In genomic region chr3:30105194-30105823, GRCm38 (mm10) we compare ENCODE assay signal across 8 mouse cellular contexts.
DNase-seq lines count a peak whose midpoint lies in the region; ATAC-seq lines count a peak whose summit lies in the region.

No protein-coding gene starts in this region.

- H3K4me1 ChIP-seq in forebrain, embryonic 10.5 days: peaks cover 44% of the 10 kb centered on the region
- no peaks in the 10 kb centered on the region for H3K4me1 ChIP-seq in forebrain, embryonic 13.5 days
- peaks cover 12% of the 10 kb centered on the region for H3K4me1 ChIP-seq in heart, embryonic 10.5 days

- ATAC-seq in forebrain, embryonic 13.5 days: no peak
- 0 out of 2 replicates have a peak, but pooled peaks have one; percentile 43 for ATAC-seq in megakaryocyte, adult 5-6 weeks (ENCODE audit: poor library complexity, severe bottlenecking)

- DNase-seq in forebrain, embryonic 10.5 days (ENCODE audit: extremely low spot score, low spot score): peak; percentile 24
- DNase-seq in heart, embryonic 10.5 days (ENCODE audit: low spot score): no peak
- DNase-seq in kidney, postnatal 10 days: peak; percentile 50
- DNase-seq in right cerebral cortex, postnatal 25 days: no peak
- no peak for DNase-seq in ovary, postnatal 36 days (ENCODE audit: low spot score)
- no peak for DNase-seq in cerebellum, postnatal 14 days

- no peak overlapping the region for H3K9ac ChIP-seq in forebrain, embryonic 13.5 days

- H3K36me3 ChIP-seq in forebrain, embryonic 10.5 days (replicated peaks): no peaks in the 10 kb centered on the region
- H3K36me3 ChIP-seq in forebrain, embryonic 13.5 days (ENCODE audit: poor library complexity, severe bottlenecking): no peaks in the 10 kb centered on the region
- H3K36me3 ChIP-seq in heart, embryonic 10.5 days: no peaks in the 10 kb centered on the region

- H3K4me2 ChIP-seq in forebrain, embryonic 13.5 days: no peak overlapping the region

- H3K9me3 ChIP-seq in forebrain, embryonic 10.5 days: no peaks in the 10 kb centered on the region
- H3K9me3 ChIP-seq in forebrain, embryonic 13.5 days (replicated peaks): no peaks in the 10 kb centered on the region
- no peaks in the 10 kb centered on the region for H3K9me3 ChIP-seq in heart, embryonic 10.5 days

- H3K27ac ChIP-seq in forebrain, embryonic 10.5 days: peak overlapping the region; percentile 56; the same call in 1 of the 2 replicates
- H3K27ac ChIP-seq in forebrain, embryonic 13.5 days: no peak overlapping the region
- peak overlapping the region; percentile 76 for H3K27ac ChIP-seq in heart, embryonic 10.5 days

- WGBS in forebrain, embryonic 10.5 days: 47% methylated on average over 15 of the region's 15 CpGs
- WGBS in forebrain, embryonic 13.5 days: 59% methylated on average over 15 of the region's 15 CpGs
- WGBS in heart, embryonic 10.5 days: 29% methylated on average over 15 of the region's 15 CpGs

- no peak overlapping the region; the same call in 1 of the 2 replicates for H3K4me3 ChIP-seq in forebrain, embryonic 10.5 days
- H3K4me3 ChIP-seq in forebrain, embryonic 13.5 days: no peak overlapping the region
- H3K4me3 ChIP-seq in heart, embryonic 10.5 days: peak overlapping the region; percentile 16; the same call in 1 of the 2 replicates

- no peaks in the 10 kb centered on the region for H3K27me3 ChIP-seq in forebrain, embryonic 10.5 days (ENCODE audit: poor library complexity, severe bottlenecking)
- H3K27me3 ChIP-seq in forebrain, embryonic 13.5 days: no peaks in the 10 kb centered on the region
- no peaks in the 10 kb centered on the region for H3K27me3 ChIP-seq in heart, embryonic 10.5 days (ENCODE audit: insufficient read depth, poor library complexity, severe bottlenecking)

Comparison
In these comparisons a context has a peak if more than half of its experiments do, and no peak if none do; other contexts are left out.
1. DNase-seq: peak in forebrain, embryonic 10.5 days (single experiment) and kidney, postnatal 10 days (single experiment); none in heart, embryonic 10.5 days (single experiment), right cerebral cortex, postnatal 25 days (single experiment), ovary, postnatal 36 days (single experiment) and cerebellum, postnatal 14 days (0 of 2).